Mouse (Mus musculus): ENCODE results near the gene Cops2.

DNA sequence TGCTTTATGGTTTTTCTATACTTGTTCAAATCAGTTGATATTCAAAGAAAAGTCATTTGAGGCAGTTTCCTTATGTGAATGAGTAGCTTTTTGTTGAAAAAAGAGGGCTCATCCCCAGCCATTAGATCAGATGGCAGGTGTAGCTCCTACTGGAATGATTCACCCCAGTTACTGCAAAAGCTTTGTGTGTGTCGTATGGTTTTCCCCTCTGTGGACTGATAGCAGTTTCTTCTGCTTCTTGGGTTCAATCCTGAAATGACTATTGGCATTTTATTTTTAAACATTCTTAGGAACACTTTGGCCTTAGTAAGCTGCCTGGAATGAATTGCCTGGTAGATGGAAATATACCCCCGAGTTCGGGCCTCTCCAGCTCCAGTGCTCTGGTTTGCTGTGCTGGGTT, 37.4 kb upstream of the Cops2 start:
- TF ChIP-seq CTCF (IDR thresholded peaks at IDR 0.05; ENCODE audit: low read depth, low read length) (no peak), POLR2A (IDR thresholded peaks at IDR 0.05; ENCODE audit: extremely low read depth, insufficient read depth, low read length) (no peak)
